Mouse (Mus musculus) gastrocnemius, postnatal 10 days (tissue): Measurements from ENCODE around the gene Prl8a1. TPM values are rescaled to one million over a fixed set of nuclear protein-coding genes. Genes with fewer than 3 reads are reported as not detected.

Source experiments
- DNase-seq: peaks from one replicate; pipeline ENCODE4 v3.0.0; 2021; ENCODE audit warnings: mixed read lengths
- long read RNA-seq, 2 experiments: library from polyadenylated mRNA; stranded (forward); transcript quantifications; one replicate each; pipeline ENCODE4 v2.0.0; 2021
- total RNA-seq, 2 experiments: library from RNA; stranded (reverse); gene quantifications; 2 replicates each; pipeline ENCODE4 v1.2.3; 2021

The Prl8a1 gene
- total RNA-seq, result not detected
- long read RNA-seq, experiment 1, result 0 reads
- long read RNA-seq, experiment 2, result 0 reads

DNA sequence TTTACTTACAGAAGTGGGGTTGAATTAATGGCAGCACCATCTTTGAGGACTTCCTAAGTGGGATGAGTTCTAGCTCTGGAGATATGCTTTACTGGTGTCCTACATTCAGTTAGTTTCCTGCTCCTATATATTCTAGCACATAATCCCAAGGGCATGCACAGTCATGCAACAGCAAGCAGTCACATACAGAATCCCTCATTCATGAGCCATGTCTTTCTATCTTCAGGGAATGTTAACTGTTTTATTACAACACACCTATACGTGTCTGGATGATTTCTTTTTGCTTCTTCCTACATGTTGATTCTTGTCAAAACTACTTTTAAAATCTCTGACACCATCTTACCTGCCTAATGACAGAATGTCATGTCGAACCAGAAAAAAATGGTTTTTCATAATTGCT lies at the start of gene Prl8a1:
Gene Prl8a1 (minus strand): TSS at position 101 of the 400 bp plus-strand sequence.
- no peak for DNase-seq

DNA sequence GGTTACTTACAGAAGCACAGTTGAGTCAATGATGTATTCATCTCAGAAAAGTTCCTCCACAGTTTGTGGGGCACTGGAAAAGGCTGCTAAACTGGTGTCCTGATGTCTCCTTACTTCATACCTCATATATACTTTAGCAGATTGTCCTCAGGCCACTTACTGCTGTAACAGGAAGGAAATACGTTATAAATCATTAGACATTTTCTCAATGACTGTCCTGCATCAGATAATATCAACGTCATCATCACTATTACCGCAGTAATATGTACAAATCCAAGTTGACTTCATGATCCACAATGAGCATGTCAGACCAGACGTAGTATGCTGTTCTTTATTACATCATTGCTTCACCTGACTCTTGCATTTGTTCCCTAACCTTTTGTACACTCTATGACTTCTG lies 28.5 kb upstream of the Prl8a1 start, which contains the start of gene Prl7b1:
Gene Prl7b1 (minus strand): TSS at position 101 of the 400 bp plus-strand sequence.
- DNase-seq, result no peak

DNA sequence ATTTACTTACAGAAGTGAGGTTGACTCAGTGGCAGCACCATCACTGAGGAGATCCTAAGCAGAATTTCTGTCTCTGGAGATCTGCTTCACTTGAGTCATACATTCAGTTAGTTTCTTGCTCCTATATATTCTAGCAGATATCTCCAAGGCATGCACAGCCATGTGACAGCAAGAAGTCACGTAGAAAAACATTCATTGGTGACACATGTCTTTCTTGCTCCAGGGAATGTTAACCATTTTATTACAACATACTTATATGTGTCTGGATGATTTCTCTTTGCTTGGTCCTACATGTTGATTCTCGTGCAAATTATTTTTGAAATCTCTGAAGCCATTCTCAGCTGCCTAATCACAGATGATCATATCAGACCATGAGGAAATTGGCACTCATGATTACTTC lies 17.5 kb downstream of the Prl8a1 start, which contains the start of gene Prl8a9:
Gene Prl8a9 (minus strand): TSS at position 101 of the 400 bp plus-strand sequence.
- DNase-seq, result no peak

- DNase-seq, result no peak
These were observed 28.6 kb downstream of the Prl8a1 start for GRCm38 (mm10) chr13:27553336-27553735.

Other genes with a start within 250 kb of the Prl8a1 start
- gene Prl8a2, start 236.5 kb downstream of the Prl8a1 start, total RNA-seq, result not detected
- gene Prl2b1, start 191.3 kb downstream of the Prl8a1 start, total RNA-seq, result not detected
- gene Prl8a6, start 143.5 kb downstream of the Prl8a1 start, total RNA-seq, result not detected
- gene Prl8a8, start 69.0 kb downstream of the Prl8a1 start, total RNA-seq, result not detected
- not detected for gene Prl8a9, start 17.6 kb downstream of the Prl8a1 start, total RNA-seq
- gene Prl7b1, start 28.4 kb upstream of the Prl8a1 start, total RNA-seq, result not detected
- not detected for gene Prl7a1, start 60.3 kb upstream of the Prl8a1 start, total RNA-seq
- not detected for gene Prl7a2, start 85.9 kb upstream of the Prl8a1 start, total RNA-seq
- not detected for gene Prl7d1, start 134.6 kb upstream of the Prl8a1 start, total RNA-seq
- not detected for gene Prl7c1, start 198.6 kb upstream of the Prl8a1 start, total RNA-seq
- not detected for gene Prl2a1, start 219.5 kb upstream of the Prl8a1 start, total RNA-seq